Mouse (Mus musculus): Measurements from ENCODE around the gene Bola3.
A peak's percentile ranks its signal among the peaks of the same experiment; 100 is the strongest.

Gene Bola3

GRCm38 (mm10) chr6:83347916-83348315 lies 1.0 kb upstream of the Bola3 start:
- DNase-seq (ENCODE audit: low spot score in 2 of 2) = no peak

- DNase-seq (ENCODE audit: low spot score in 2 of 2) = peak; percentile 86 to 92
Observed at GRCm38 (mm10) chr6:83349274-83349958, 469 bp downstream of the Bola3 start.

- DNase-seq (ENCODE audit: low spot score in 2 of 2) = no peak
Observed at GRCm38 (mm10) chr6:83350172-83350571, 1.2 kb downstream of the Bola3 start.

GRCm38 (mm10) chr6:83350851-83351405 lies 2.0 kb downstream of the Bola3 start:
- no peak for DNase-seq (ENCODE audit: low spot score in 2 of 2)

GRCm38 (mm10) chr6:83351490-83352160 lies 2.7 kb downstream of the Bola3 start:
- no peak for DNase-seq (ENCODE audit: low spot score in 2 of 2)

- DNase-seq (ENCODE audit: low spot score in 2 of 2) = no peak
Observed at GRCm38 (mm10) chr6:83352666-83353410, 3.9 kb downstream of the Bola3 start.

- DNase-seq (ENCODE audit: low spot score in 2 of 2) = no peak
Observed at GRCm38 (mm10) chr6:83354856-83355781, 6.2 kb downstream of the Bola3 start.

- peak; percentile 66 to 78 for DNase-seq (ENCODE audit: low spot score in 2 of 2)
Observed at GRCm38 (mm10) chr6:83356569-83357138, 7.7 kb downstream of the Bola3 start.

GRCm38 (mm10) chr6:83357436-83357835 lies 8.5 kb downstream of the Bola3 start:
- no peak for DNase-seq (ENCODE audit: low spot score in 2 of 2)

GRCm38 (mm10) chr6:83361523-83362248 lies 12.7 kb downstream of the Bola3 start:
- no peak for DNase-seq (ENCODE audit: low spot score in 2 of 2)

- no peak for DNase-seq (ENCODE audit: low spot score in 2 of 2)
Observed at GRCm38 (mm10) chr6:83363075-83363474, 14.1 kb downstream of the Bola3 start.

- no peak for DNase-seq (ENCODE audit: low spot score in 2 of 2)
Observed at GRCm38 (mm10) chr6:83370316-83370965, 21.5 kb downstream of the Bola3 start.

GRCm38 (mm10) chr6:83371350-83371749 lies 22.4 kb downstream of the Bola3 start:
- DNase-seq (ENCODE audit: low spot score in 2 of 2) = no peak

GRCm38 (mm10) chr6:83373704-83374300 lies 24.9 kb downstream of the Bola3 start:
- no peak for DNase-seq (ENCODE audit: low spot score in 2 of 2)

- DNase-seq (ENCODE audit: low spot score in 2 of 2) = peak in 1 of 2 experiments; percentile 16
Observed at GRCm38 (mm10) chr6:83381510-83382491, 32.9 kb downstream of the Bola3 start.

GRCm38 (mm10) chr6:83385569-83386090 lies 36.7 kb downstream of the Bola3 start:
- DNase-seq (ENCODE audit: low spot score in 2 of 2) = no peak

- DNase-seq (ENCODE audit: low spot score in 2 of 2) = no peak
Observed at GRCm38 (mm10) chr6:83392166-83392780, 43.3 kb downstream of the Bola3 start.

Data from natural killer cell, adult 2 months (primary cell).